Mouse (Mus musculus) limb, embryonic 12.5 days (tissue): Measurements from ENCODE around the gene Gm20388. TPM values are rescaled to one million over a fixed set of nuclear protein-coding genes. Genes with fewer than 3 reads are reported as not detected.
A peak's percentile ranks its signal among the peaks of the same experiment; 100 is the strongest.

Experiments used
- ATAC-seq: fragments of 200-750 bp; cut with Nextera tagmentation; 2 replicates; pipeline ENCODE4 v1.8.0; 2017; ENCODE audit warnings: low read depth, moderate TSS enrichment; ENCODE audit not compliant: insufficient number of reproducible peaks, insufficient read depth, low FRiP score, low TSS enrichment
- H3K27ac ChIP-seq: fragments of 300-500 bp; sonication (generic); 2 replicates; pipeline ENCODE4 v1.5.1; 2016; ENCODE audit warnings: mild to moderate bottlenecking, moderate library complexity
- H3K27me3 ChIP-seq: fragments of 300-500 bp; sonication (generic); 2 replicates; pipeline ENCODE4 v1.6.1; 2016; ENCODE audit warnings: mild to moderate bottlenecking, moderate library complexity
- H3K36me3 ChIP-seq: fragments of 300-500 bp; sonication (generic); 2 replicates; pipeline ENCODE4 v1.6.1; 2016; ENCODE audit warnings: mild to moderate bottlenecking, moderate library complexity
- H3K4me1 ChIP-seq: fragments of 300-500 bp; sonication (generic); replicated peaks from 2 replicates; pipeline ENCODE4 v1.6.1; 2016
- H3K4me2 ChIP-seq: fragments of 300-500 bp; sonication (generic); 2 replicates; pipeline ENCODE4 v1.6.1; 2016; ENCODE audit warnings: mild to moderate bottlenecking, moderate library complexity
- H3K4me3 ChIP-seq: fragments of 300-500 bp; sonication (generic); replicated peaks from 2 replicates; pipeline ENCODE4 v1.5.1; 2016; ENCODE audit warnings: mild to moderate bottlenecking
- H3K9ac ChIP-seq: fragments of 300-500 bp; sonication (generic); replicated peaks from 2 replicates; pipeline ENCODE4 v1.6.1; 2016; ENCODE audit warnings: mild to moderate bottlenecking, moderate library complexity
- H3K9me3 ChIP-seq: fragments of 300-500 bp; sonication (generic); 2 replicates; pipeline ENCODE4 v1.6.1; 2016; ENCODE audit warnings: mild to moderate bottlenecking, moderate library complexity
- WGBS: fragments of 180-500 bp; shearing (Covaris S2); methylation state at CpG from one replicate; pipeline ENCODE4 v1.1.7; 2016; 5-methylcytosine and 5-hydroxymethylcytosine counted together
- polyA plus RNA-seq: library from polyadenylated mRNA; unstranded; fragments of >200 nt; fragmentation: Nextera tagmentation; extraction: Ambion mirVana; gene quantifications from 2 replicates; pipeline ENCODE4 v1.2.1, GENCODE M21; 2016

The Gm20388 gene
- polyA plus RNA-seq, 1 experiment from 2014 or later: not detected

DNA sequence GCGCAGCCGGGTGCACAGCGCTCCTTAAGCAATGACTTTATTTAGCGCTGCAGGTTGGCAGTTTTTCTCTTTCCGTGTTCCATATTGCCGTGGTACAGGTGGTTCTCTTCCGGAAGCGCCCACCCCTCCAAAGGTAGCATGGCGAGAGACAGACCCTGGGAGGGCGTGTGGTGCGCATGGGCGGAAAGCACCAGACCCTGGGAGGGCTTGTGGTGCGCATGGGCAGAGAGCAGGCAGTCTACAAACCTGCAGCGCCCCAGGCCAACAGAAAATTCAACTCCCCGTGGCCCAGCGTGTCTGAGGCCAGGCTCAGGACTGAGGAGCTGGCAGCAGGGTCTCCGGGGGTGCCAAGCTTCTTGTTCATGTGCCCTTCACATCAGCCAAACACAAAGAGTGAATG, 1660.2 kb downstream of the Gm20388 start:
- Histone ChIP-seq H3K27ac (0 out of 2 replicates have a peak overlapping the region, but pooled peaks have one; percentile 4), H3K36me3 (peaks cover under 1% of the 10 kb centered on the region; the same call in 1 of the 2 replicates), H3K27me3 (no peaks in the 10 kb centered on the region), H3K9ac (0 out of 2 replicates have a peak overlapping the region, but pooled peaks have one; percentile 18), H3K4me1 (peaks cover 5% of the 10 kb centered on the region), H3K4me2 (no peak overlapping the region), H3K4me3 (no peak overlapping the region), H3K9me3 (no peaks in the 10 kb centered on the region)
- 80% methylated on average over 17 of the region's 17 CpGs for WGBS
- ATAC-seq: no peak

DNA sequence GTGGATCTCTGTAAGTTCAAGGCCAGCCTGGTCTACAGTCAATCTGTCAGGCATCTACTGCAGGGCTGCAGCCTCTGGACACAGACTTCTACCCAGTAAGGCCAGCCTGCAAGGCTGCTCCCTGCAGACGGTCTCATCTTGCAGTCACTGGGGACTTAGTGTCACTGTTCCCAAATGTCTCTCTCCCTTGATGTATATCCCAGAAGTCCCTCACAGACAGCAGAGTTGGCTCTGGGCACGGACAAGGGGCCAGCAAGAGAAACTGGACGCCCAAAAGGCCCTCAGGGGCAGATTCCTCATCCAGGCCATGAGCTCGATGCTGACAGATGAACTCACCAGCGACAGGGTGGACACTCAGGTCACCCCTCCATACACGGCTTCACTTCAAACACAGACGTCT, 1661.5 kb downstream of the Gm20388 start:
- H3K9ac ChIP-seq: no peak overlapping the region
- WGBS: 72% methylated on average over 7 of the region's 7 CpGs
- no peak overlapping the region for H3K4me2 ChIP-seq
- no peaks in the 10 kb centered on the region for H3K36me3 ChIP-seq
- no peak for ATAC-seq
- H3K27me3 ChIP-seq: no peaks in the 10 kb centered on the region
- no peak overlapping the region for H3K4me3 ChIP-seq
- H3K4me1 ChIP-seq: peaks cover 16% of the 10 kb centered on the region
- no peak overlapping the region for H3K27ac ChIP-seq
- no peaks in the 10 kb centered on the region for H3K9me3 ChIP-seq

DNA sequence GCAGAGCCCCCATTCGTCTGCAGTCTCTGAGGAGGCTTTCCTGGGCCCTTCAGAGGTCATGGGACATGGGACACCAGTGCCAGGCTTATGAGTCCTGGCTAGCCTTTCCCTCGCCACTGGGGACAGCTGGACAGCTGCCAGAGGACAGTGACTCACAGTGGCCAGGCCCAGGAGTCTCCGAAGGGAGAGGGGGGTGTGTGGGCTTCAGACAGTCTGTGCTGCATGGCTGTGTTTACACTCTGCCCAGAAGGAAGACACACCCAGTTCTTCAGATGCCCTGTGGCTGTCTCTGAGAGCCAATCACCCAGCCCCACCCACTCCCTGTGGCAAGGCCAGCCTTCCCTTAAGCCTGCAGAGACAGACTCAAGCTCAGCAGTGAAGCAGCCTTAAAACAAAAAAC, 1662.6 kb downstream of the Gm20388 start:
- no peak overlapping the region for H3K9ac ChIP-seq
- no peaks in the 10 kb centered on the region for H3K9me3 ChIP-seq
- peaks cover 25% of the 10 kb centered on the region for H3K4me1 ChIP-seq
- H3K36me3 ChIP-seq: no peaks in the 10 kb centered on the region
- H3K4me3 ChIP-seq: no peak overlapping the region
- WGBS: 42% methylated on average over 3 of the region's 3 CpGs
- no peaks in the 10 kb centered on the region for H3K27me3 ChIP-seq
- ATAC-seq: no peak
- H3K4me2 ChIP-seq: no peak overlapping the region
- H3K27ac ChIP-seq: no peak overlapping the region

DNA sequence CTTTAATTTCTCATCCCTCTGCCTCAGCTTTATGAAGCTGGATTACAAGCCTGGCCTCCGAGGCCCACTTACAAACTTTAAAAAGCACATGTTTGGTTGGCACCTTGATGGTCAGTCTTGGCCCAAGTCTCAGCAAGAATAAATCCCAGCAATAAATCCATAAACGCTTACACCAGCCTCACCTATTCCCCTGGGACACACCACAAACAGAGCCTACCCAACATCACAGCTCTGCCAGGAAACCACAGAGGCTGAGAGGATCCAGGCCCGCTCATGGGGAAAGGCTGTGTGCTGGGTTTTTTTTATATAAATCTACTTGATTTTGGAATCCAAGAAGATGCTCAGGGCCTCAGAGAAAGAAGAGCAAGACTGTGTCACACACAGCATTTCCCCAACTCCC, 1665.0 kb downstream of the Gm20388 start:
- no peaks in the 10 kb centered on the region for H3K9me3 ChIP-seq
- H3K4me1 ChIP-seq: peaks cover 32% of the 10 kb centered on the region
- H3K9ac ChIP-seq: no peak overlapping the region
- no peak overlapping the region for H3K27ac ChIP-seq
- WGBS: 63% methylated on average over 3 of the region's 3 CpGs
- no peak for ATAC-seq
- H3K4me2 ChIP-seq: no peak overlapping the region
- H3K27me3 ChIP-seq: no peaks in the 10 kb centered on the region
- no peak overlapping the region for H3K4me3 ChIP-seq
- H3K36me3 ChIP-seq: no peaks in the 10 kb centered on the region

DNA sequence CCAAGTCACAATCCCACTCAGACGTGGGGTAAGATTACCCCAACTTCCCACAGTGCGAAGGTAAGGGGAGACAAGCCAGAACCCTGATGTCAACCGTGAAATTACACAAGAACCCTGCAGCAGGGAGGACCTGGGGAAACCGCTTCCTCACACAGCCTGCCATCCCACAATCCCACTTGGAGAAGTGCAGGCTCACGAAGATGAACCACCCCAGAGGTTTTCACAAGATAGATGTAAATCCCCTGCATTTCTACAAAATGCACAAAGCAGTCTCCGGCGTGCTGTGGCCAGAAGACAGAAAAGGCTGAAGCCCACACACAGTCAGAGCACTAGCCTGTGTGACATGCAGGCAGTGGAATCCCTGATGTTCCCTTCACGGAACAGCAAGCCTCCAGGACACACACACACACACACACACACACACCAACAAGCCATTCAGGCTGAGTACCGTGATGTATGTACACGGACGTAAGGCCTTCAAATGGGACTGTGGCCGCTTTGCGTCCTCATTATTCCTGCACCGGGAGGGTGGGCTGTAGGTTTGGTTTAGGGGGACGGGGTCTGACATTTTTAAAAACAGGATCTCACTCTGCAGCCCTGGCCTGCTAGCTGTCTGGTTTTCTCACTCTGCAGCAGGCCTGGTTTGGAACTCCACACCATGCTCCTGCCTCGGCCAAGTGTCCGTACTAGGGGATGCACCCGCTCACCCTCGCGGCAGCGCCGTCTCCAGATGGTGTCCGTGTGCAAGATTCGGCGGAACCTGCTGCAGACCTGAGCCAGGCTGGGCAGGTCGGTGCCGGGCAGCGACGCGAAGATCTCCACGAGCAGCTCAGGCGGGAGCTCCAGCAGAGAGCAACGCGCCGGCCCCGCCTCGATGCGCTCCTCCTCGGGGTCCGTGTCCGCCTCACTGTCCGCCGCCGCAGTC, 1667.4 kb downstream of the Gm20388 start:
- Histone ChIP-seq H3K27ac (peak overlapping the region; percentile 70), H3K4me1 (peaks cover 32% of the 10 kb centered on the region), H3K27me3 (no peaks in the 10 kb centered on the region), H3K9me3 (no peaks in the 10 kb centered on the region), H3K9ac (peak overlapping the region; percentile 77), H3K36me3 (no peaks in the 10 kb centered on the region), H3K4me2 (peak overlapping the region; percentile 94), H3K4me3 (peak overlapping the region; percentile 86)
- WGBS: 3% methylated on average over 44 of the region's 44 CpGs
- no peak; the same call in 1 of the 2 replicates for ATAC-seq

DNA sequence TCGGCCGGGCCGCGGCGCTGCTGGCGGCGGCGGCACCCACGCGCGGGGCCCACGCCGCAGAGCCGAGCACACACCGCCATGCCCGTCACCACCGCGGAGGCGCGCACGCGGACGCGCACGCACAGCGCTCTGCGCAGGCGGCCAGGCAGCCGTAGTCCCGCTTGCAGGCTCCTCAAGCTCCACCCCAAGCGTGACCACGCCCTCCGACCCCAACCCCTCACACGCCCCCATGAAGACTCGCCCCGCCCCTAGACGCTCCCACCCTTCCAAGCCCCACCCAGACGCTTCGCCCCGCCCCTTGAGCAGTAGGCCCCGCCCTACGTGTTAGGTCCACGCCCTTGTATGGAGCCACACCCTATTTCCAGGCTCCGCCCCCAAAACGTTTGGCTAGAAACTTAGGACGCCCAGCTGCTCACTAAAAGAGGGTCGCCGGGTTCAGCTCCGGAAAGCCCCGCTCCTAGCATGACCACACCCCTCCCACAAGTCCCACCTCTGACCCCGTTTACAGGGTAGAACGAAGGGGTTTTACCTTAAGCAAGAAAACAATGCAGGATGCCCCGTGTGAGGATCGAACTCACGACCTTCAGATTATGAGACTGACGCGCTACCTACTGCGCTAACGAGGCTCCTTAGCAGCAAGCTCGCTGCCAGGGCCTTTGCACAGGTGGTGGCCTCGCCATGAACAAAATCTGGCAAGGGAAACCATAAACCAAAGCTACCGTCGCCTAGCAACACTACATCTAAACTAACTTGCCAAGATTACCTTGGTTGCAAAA, 1668.2 kb downstream of the Gm20388 start, which contains the start of gene Fbxo31:
TSS of gene Fbxo31 (minus strand) at position 131 of the 776 bp plus-strand sequence.
- peaks cover 32% of the 10 kb centered on the region for H3K4me1 ChIP-seq
- WGBS: under 1% methylated on average over 49 of the region's 63 CpGs
- no peaks in the 10 kb centered on the region for H3K9me3 ChIP-seq

DNA sequence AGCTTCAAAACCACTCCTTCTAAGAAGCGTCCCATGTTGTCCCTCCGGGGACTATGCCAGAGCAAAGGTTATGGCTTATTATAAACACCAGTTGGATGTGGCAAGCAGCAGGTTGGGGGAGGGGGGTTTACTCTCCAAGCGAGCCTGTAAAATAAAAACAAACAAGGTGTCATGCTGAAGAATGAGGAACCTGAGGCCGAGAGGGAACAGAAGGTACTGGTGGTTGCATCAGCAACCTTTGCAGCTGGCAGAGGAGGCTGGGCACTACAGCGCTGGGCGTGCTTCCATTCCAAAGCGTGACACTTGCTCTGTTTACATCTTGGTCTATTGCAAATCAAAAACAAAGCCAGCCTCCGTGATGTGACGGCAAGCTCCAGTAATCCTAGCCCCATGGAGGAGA, 1669.8 kb downstream of the Gm20388 start:
- Histone ChIP-seq H3K4me1 (peaks cover 32% of the 10 kb centered on the region), H3K27ac (no peak overlapping the region), H3K9me3 (no peaks in the 10 kb centered on the region), H3K36me3 (no peaks in the 10 kb centered on the region), H3K27me3 (no peaks in the 10 kb centered on the region), H3K4me3 (no peak overlapping the region), H3K4me2 (no peak overlapping the region), H3K9ac (no peak overlapping the region)
- ATAC-seq: no peak
- WGBS: 16% methylated on average over 9 of the region's 9 CpGs

More for the DNA sequence above, 1668.2 kb downstream of the Gm20388 start, which contains the start of gene Fbxo31:
- H3K27ac ChIP-seq: peak within 1 kb of the TSS; percentile 70
- peak within 1 kb of the TSS; percentile 94 for H3K4me2 ChIP-seq
- ATAC-seq: peak; percentile 85
- H3K27me3 ChIP-seq: no peaks in the 10 kb centered on the region
- H3K4me3 ChIP-seq: peak within 1 kb of the TSS; percentile 86
- H3K9ac ChIP-seq: peak within 1 kb of the TSS; percentile 77
- no peaks in the 10 kb centered on the region for H3K36me3 ChIP-seq

DNA sequence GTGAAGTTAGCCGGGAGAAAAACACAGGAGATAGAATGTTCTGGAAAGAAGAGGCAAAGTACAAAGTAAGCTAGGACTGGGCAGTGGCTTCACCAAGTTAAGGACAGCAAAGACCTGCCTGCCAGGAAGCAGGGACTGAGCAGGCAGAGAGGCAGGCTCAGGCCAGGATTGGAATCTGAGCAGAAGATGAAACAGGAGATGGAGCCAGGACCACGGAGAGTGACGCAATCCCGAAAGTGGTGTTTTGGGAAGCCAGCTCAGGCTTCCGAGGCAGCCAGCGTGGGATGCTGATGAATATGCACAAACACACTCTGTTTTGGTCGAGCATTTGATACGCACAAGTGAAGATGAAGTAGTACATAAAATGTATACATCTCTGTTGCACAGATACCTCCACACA, 1673.0 kb downstream of the Gm20388 start:
- Histone ChIP-seq H3K9ac (no peak overlapping the region), H3K36me3 (no peaks in the 10 kb centered on the region), H3K4me2 (no peak overlapping the region), H3K27ac (no peak overlapping the region), H3K9me3 (no peaks in the 10 kb centered on the region), H3K27me3 (no peaks in the 10 kb centered on the region), H3K4me3 (no peak overlapping the region), H3K4me1 (0 out of 2 replicates have a peak, but pooled peaks cover 14% of the 10 kb centered on the region)
- no peak for ATAC-seq
- WGBS: 56% methylated on average over 8 of the region's 8 CpGs

DNA sequence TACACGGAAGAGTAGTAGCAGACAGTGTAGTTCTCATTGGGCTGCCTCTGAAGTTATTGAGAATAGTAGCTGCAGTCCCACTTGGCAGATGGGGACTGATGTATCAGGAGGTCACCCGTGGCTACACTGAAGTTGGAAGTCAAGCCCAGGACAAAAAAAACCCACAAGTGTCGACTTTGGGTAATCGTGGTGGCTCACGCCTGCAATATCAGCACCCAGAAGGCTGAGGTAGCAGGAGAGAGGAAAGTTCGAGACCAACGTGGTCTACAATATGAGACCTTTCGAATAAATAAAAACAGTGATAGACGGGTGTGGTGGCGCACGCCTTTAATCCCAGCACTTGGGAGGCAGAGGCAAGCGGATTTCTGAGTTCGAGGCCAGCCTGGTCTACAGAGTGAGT, 1674.1 kb downstream of the Gm20388 start:
- peak overlapping the region; percentile 66 for H3K4me2 ChIP-seq
- no peak overlapping the region for H3K27ac ChIP-seq
- no peak for ATAC-seq
- H3K4me1 ChIP-seq: peaks cover 10% of the 10 kb centered on the region; the same call in 1 of the 2 replicates
- H3K9ac ChIP-seq: peak overlapping the region; percentile 59; the same call in 1 of the 2 replicates
- H3K9me3 ChIP-seq: no peaks in the 10 kb centered on the region
- H3K36me3 ChIP-seq: no peaks in the 10 kb centered on the region
- H3K27me3 ChIP-seq: no peaks in the 10 kb centered on the region
- peak overlapping the region; percentile 64 for H3K4me3 ChIP-seq
- WGBS: 51% methylated on average over 13 of the region's 13 CpGs

DNA sequence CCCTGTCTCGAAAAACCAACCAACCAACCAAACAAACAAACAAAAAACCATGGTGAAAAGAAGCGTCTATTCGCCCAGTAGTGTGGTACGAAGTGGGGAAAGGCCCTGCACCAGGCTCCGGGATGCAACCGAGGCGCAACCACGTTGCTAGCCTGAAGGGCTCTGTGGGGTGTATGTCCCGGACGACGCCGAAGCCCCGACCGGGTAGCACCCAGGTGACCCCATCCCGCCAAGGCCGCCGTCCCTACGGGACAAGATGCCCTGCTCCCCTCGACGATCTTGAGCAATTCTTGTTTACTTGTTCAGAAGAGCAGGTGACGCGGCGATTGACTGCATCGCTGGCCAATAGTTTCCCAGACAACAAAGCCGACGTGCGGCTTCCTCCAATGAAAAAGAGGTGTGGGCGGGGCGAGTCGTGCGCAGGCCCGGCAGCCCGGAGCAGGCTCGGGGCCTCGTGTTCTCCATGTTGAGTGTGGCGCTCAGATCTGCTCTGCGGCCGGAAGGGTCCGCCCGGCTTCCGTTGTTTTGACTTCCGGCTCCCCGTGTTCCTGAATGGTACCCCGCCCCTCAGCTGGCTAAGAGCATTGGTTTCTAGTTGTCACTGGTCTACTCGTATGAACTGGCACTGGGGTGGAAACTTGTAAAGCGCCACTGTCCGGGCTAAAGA, 1674.7 kb downstream of the Gm20388 start:
- Histone ChIP-seq H3K4me1 (peaks cover 8% of the 10 kb centered on the region; the same call in 1 of the 2 replicates), H3K4me2 (peak overlapping the region; percentile 66), H3K4me3 (peak overlapping the region; percentile 64), H3K9ac (peak overlapping the region; percentile 59), H3K36me3 (no peaks in the 10 kb centered on the region), H3K9me3 (no peaks in the 10 kb centered on the region), H3K27me3 (no peaks in the 10 kb centered on the region), H3K27ac (no peak overlapping the region)
- WGBS: 1% methylated on average over 47 of the region's 47 CpGs
- peak; percentile 92 for ATAC-seq
